Mouse (Mus musculus) hindbrain, embryonic 13.5 days (tissue): ENCODE measurements around the gene Cep164. TPM values are rescaled to one million over a fixed set of nuclear protein-coding genes. Genes with fewer than 3 reads are reported as not detected.
A peak's percentile ranks its signal among the peaks of the same experiment; 100 is the strongest.

Experiments
- ATAC-seq: fragments of 200-750 bp; cut with Nextera tagmentation; 2 replicates; pipeline ENCODE4 v1.8.0; 2017; ENCODE audit warnings: moderate TSS enrichment; ENCODE audit not compliant: low FRiP score
- H3K27ac ChIP-seq: fragments of 300-500 bp; sonication (generic); 2 replicates; pipeline ENCODE4 v1.5.1; 2015; ENCODE audit warnings: inconsistent platforms, mild to moderate bottlenecking, moderate library complexity
- H3K27me3 ChIP-seq: fragments of 300-500 bp; sonication (generic); 2 replicates; pipeline ENCODE4 v1.6.1; 2015; ENCODE audit warnings: mild to moderate bottlenecking, inconsistent platforms
- H3K36me3 ChIP-seq: fragments of 300-500 bp; sonication (generic); 2 replicates; pipeline ENCODE4 v1.6.1; 2015; ENCODE audit warnings: mild to moderate bottlenecking, inconsistent platforms
- H3K4me1 ChIP-seq: fragments of 300-500 bp; sonication (generic); replicated peaks from 2 replicates; pipeline ENCODE4 v1.6.1; 2015; ENCODE audit warnings: inconsistent platforms
- H3K4me2 ChIP-seq: fragments of 300-500 bp; sonication (generic); 2 replicates; pipeline ENCODE4 v1.6.1; 2015; ENCODE audit warnings: inconsistent platforms, mild to moderate bottlenecking, moderate library complexity
- H3K4me3 ChIP-seq: fragments of 300-500 bp; sonication (generic); 2 replicates; pipeline ENCODE4 v1.5.1; 2015; ENCODE audit warnings: mild to moderate bottlenecking, inconsistent platforms
- H3K9ac ChIP-seq: fragments of 300-500 bp; sonication (generic); 2 replicates; pipeline ENCODE4 v1.6.1; 2015; ENCODE audit warnings: mild to moderate bottlenecking, inconsistent platforms
- H3K9me3 ChIP-seq: fragments of 300-500 bp; sonication (generic); 2 replicates; pipeline ENCODE4 v1.6.1; 2016; ENCODE audit warnings: inconsistent platforms
- whole genome bisulfite sequencing: fragments of 180-500 bp; shearing (Covaris S2); methylation state at CpG from one replicate; pipeline ENCODE4 v1.1.7; 2015; 5-methylcytosine and 5-hydroxymethylcytosine counted together
- polyA plus RNA-seq: library from polyadenylated mRNA; unstranded; fragments of >200 nt; fragmentation: Nextera tagmentation; extraction: Ambion mirVana; gene quantifications from 2 replicates; pipeline ENCODE4 v1.2.1, GENCODE M21; 2015

Cep164 gene
- polyA plus RNA-seq, 1 experiment from 2014 or later: 12.4 TPM

- no peak overlapping the region for H3K4me3 ChIP-seq
- H3K4me1 ChIP-seq: 0 out of 2 replicates have a peak, but pooled peaks cover 3% of the 10 kb centered on the region
- H3K4me2 ChIP-seq: no peak overlapping the region
- ATAC-seq: no peak
- H3K27me3 ChIP-seq: no peaks in the 10 kb centered on the region
- H3K9ac ChIP-seq: 0 out of 2 replicates have a peak overlapping the region, but pooled peaks have one; percentile 24
- H3K36me3 ChIP-seq: peaks cover 87% of the 10 kb centered on the region
- WGBS: 85% methylated on average over 6 of the region's 6 CpGs
- H3K9me3 ChIP-seq: no peaks in the 10 kb centered on the region
- H3K27ac ChIP-seq: no peak overlapping the region
Observed at GRCm38 (mm10) chr9:45774088-45774487, 54.4 kb downstream of the Cep164 start.

- peaks cover 64% of the 10 kb centered on the region for H3K36me3 ChIP-seq
- peaks cover 12% of the 10 kb centered on the region for H3K4me1 ChIP-seq
- H3K4me3 ChIP-seq: no peak overlapping the region
- no peak overlapping the region for H3K27ac ChIP-seq
- ATAC-seq: no peak
- 93% methylated on average over 5 of the region's 5 CpGs for WGBS
- no peaks in the 10 kb centered on the region for H3K27me3 ChIP-seq
- H3K4me2 ChIP-seq: no peak overlapping the region
- no peaks in the 10 kb centered on the region for H3K9me3 ChIP-seq
- H3K9ac ChIP-seq: no peak overlapping the region
Observed at GRCm38 (mm10) chr9:45769596-45769995, 58.9 kb downstream of the Cep164 start.

- 81% methylated on average over 18 of the region's 18 CpGs for WGBS
- H3K4me3 ChIP-seq: no peak overlapping the region
- no peak for ATAC-seq
- peaks cover 12% of the 10 kb centered on the region for H3K4me1 ChIP-seq
- H3K4me2 ChIP-seq: no peak overlapping the region
- H3K27ac ChIP-seq: no peak overlapping the region
- H3K27me3 ChIP-seq: no peaks in the 10 kb centered on the region
- no peak overlapping the region for H3K9ac ChIP-seq
- peaks cover 52% of the 10 kb centered on the region for H3K36me3 ChIP-seq
- H3K9me3 ChIP-seq: no peaks in the 10 kb centered on the region
Observed at GRCm38 (mm10) chr9:45768421-45768820, 60.1 kb downstream of the Cep164 start.

GRCm38 (mm10) chr9:45767155-45767554, 61.3 kb downstream of the Cep164 start:
- H3K36me3 ChIP-seq: peaks cover 42% of the 10 kb centered on the region
- WGBS: 87% methylated on average over 8 of the region's 8 CpGs

GRCm38 (mm10) chr9:45766195-45766594, 62.3 kb downstream of the Cep164 start:
- Histone ChIP-seq H3K4me2 (no peak overlapping the region), H3K27ac (no peak overlapping the region), H3K9me3 (no peaks in the 10 kb centered on the region), H3K4me3 (no peak overlapping the region), H3K4me1 (peaks cover 12% of the 10 kb centered on the region), H3K9ac (no peak overlapping the region), H3K36me3 (peaks cover 32% of the 10 kb centered on the region), H3K27me3 (no peaks in the 10 kb centered on the region)
- 86% methylated on average over 6 of the region's 6 CpGs for WGBS
- ATAC-seq: no peak

More at GRCm38 (mm10) chr9:45767155-45767554, 61.3 kb downstream of the Cep164 start:
- H3K27me3 ChIP-seq: no peaks in the 10 kb centered on the region
- no peak for ATAC-seq
- no peak overlapping the region for H3K4me3 ChIP-seq
- H3K4me2 ChIP-seq: no peak overlapping the region
- H3K9ac ChIP-seq: no peak overlapping the region
- peaks cover 12% of the 10 kb centered on the region for H3K4me1 ChIP-seq
- H3K27ac ChIP-seq: 0 out of 2 replicates have a peak overlapping the region, but pooled peaks have one; percentile 30
- no peaks in the 10 kb centered on the region for H3K9me3 ChIP-seq

GRCm38 (mm10) chr9:45754452-45755091, 73.9 kb downstream of the Cep164 start:
- Histone ChIP-seq H3K27ac (no peak overlapping the region), H3K36me3 (peaks cover 14% of the 10 kb centered on the region), H3K9ac (no peak overlapping the region), H3K27me3 (0 out of 2 replicates have a peak, but pooled peaks cover 4% of the 10 kb centered on the region), H3K9me3 (no peaks in the 10 kb centered on the region), H3K4me3 (no peak overlapping the region), H3K4me1 (no peaks in the 10 kb centered on the region), H3K4me2 (no peak overlapping the region)
- ATAC-seq: no peak
- WGBS: 44% methylated on average over 8 of the region's 8 CpGs

GRCm38 (mm10) chr9:45749917-45750316, 78.6 kb downstream of the Cep164 start:
- Histone ChIP-seq H3K9me3 (no peaks in the 10 kb centered on the region), H3K4me1 (no peaks in the 10 kb centered on the region; the same call in none of the 2 replicates), H3K4me2 (no peak overlapping the region), H3K27me3 (no peaks in the 10 kb centered on the region), H3K27ac (no peak overlapping the region), H3K36me3 (peaks cover 19% of the 10 kb centered on the region), H3K9ac (no peak overlapping the region), H3K4me3 (no peak overlapping the region)
- 95% methylated on average over 4 of the region's 4 CpGs for WGBS
- ATAC-seq: no peak

- peaks cover 1% of the 10 kb centered on the region for H3K4me1 ChIP-seq
- H3K9me3 ChIP-seq: no peaks in the 10 kb centered on the region
- H3K27ac ChIP-seq: no peak overlapping the region
- H3K27me3 ChIP-seq: peaks cover 12% of the 10 kb centered on the region; the same call in 1 of the 2 replicates
- H3K4me3 ChIP-seq: no peak overlapping the region
- H3K9ac ChIP-seq: no peak overlapping the region
- no peak for ATAC-seq
- H3K4me2 ChIP-seq: no peak overlapping the region
- H3K36me3 ChIP-seq: peaks cover 26% of the 10 kb centered on the region
- 59% methylated on average over 7 of the region's 7 CpGs for WGBS
Observed at GRCm38 (mm10) chr9:45745451-45745850, 83.0 kb downstream of the Cep164 start.

GRCm38 (mm10) chr9:45740584-45740980, 87.9 kb downstream of the Cep164 start:
- no peak overlapping the region; the same call in 1 of the 2 replicates for H3K27ac ChIP-seq

GRCm38 (mm10) chr9:45739702-45740583, 88.5 kb downstream of the Cep164 start:
- Histone ChIP-seq H3K4me2 (no peak overlapping the region), H3K4me3 (no peak overlapping the region), H3K27ac (peak overlapping the region; percentile 71), H3K4me1 (peaks cover 18% of the 10 kb centered on the region), H3K27me3 (peaks cover 12% of the 10 kb centered on the region; the same call in 1 of the 2 replicates), H3K9me3 (no peaks in the 10 kb centered on the region), H3K9ac (no peak overlapping the region), H3K36me3 (peaks cover 13% of the 10 kb centered on the region; the same call in 1 of the 2 replicates)
- no peak for ATAC-seq
- 62% methylated on average over 17 of the region's 17 CpGs for WGBS

More at GRCm38 (mm10) chr9:45740584-45740980, 87.9 kb downstream of the Cep164 start:
- 54% methylated on average over 2 of the region's 2 CpGs for WGBS
- H3K9ac ChIP-seq: no peak overlapping the region
- ATAC-seq: no peak
- H3K4me1 ChIP-seq: peaks cover 18% of the 10 kb centered on the region
- peaks cover 12% of the 10 kb centered on the region; the same call in 1 of the 2 replicates for H3K27me3 ChIP-seq
- H3K36me3 ChIP-seq: peaks cover 13% of the 10 kb centered on the region; the same call in 1 of the 2 replicates
- no peak overlapping the region for H3K4me3 ChIP-seq
- H3K9me3 ChIP-seq: no peaks in the 10 kb centered on the region
- no peak overlapping the region for H3K4me2 ChIP-seq

- Histone ChIP-seq H3K36me3 (peaks cover 13% of the 10 kb centered on the region; the same call in 1 of the 2 replicates), H3K27me3 (peaks cover 12% of the 10 kb centered on the region; the same call in 1 of the 2 replicates), H3K4me2 (no peak overlapping the region), H3K4me3 (no peak overlapping the region), H3K9ac (no peak overlapping the region), H3K4me1 (peaks cover 18% of the 10 kb centered on the region), H3K27ac (peak overlapping the region; percentile 61), H3K9me3 (no peaks in the 10 kb centered on the region)
- peak; percentile 58 for ATAC-seq
- WGBS: 53% methylated on average over 12 of the region's 12 CpGs
Observed at GRCm38 (mm10) chr9:45739001-45739701, 89.3 kb downstream of the Cep164 start.
